Mouse (Mus musculus) spleen, adult 2 months (tissue): ENCODE measurements around the gene Naaa.

Source experiments
- CTCF ChIP-seq: fragments of 200-500 bp; IDR thresholded peaks from 2 replicates; pipeline ENCODE4 v1.5.1; 2011; ENCODE audit warnings: mild to moderate bottlenecking, inconsistent platforms; ENCODE audit not compliant: insufficient read depth, insufficient read length, insufficient replicate concordance; ENCODE audit errors: extremely low read depth
- POLR2A ChIP-seq: fragments of 200-500 bp; IDR thresholded peaks from 2 replicates; pipeline ENCODE4 v1.6.1; 2011; ENCODE audit warnings: low read depth, low read length, inconsistent platforms

DNA sequence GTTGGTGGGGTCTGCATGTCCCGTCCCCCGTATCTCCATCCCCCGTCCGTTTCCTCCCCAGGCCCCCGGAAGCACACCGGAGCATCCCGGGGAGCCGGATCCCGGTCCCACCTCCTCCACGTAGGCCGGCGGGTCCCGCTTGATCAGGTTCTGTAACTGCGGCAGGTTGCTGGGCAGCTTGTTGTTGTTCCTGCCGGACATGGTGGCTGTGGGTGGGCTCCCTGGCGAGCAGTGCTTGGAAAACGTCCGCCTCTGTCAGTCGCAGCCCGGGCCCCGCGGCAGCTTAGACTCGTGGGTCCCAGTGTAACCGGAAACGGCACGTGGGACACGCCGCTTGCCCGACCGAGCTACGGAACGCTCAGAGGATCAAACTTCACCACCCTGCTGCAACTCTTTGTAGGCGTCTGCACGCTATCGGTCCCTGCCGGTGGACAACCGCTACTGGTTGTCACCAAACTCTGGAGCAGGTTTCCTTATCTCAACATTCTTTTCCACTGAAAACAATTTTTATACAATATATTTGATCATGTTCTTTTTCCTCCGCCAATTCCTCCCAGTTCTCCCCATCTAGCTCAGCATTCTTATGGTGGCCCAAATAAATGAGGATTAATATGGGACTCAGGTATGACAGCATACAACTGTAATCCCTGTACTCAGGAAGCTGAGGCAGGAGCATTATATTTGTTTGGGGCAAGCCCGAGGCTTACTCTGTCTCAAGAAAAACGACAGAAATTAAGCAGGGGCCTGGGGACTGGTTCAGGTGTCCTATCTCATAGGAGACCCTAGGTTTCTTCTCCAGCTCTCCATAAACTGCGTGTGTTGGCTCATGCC, 31.9 kb upstream of the Naaa start, which contains the start of gene Sdad1:
- peak; percentile 23; the same call in 1 of the 2 replicates for TF ChIP-seq POLR2A
- peak; percentile 50; the same call in 1 of the 2 replicates for TF ChIP-seq CTCF
